Mouse (Mus musculus) neural tube, embryonic 13.5 days (tissue): ENCODE measurements at regions not wholly inside any gene's neighbourhood (a gene's known extent, or its start where the extent isn't known, plus 50 kb on each side); places are given as distances from the start of the nearest gene placed in this dataset.

ENCODE experiments used
- ATAC-seq: fragments of 200-750 bp; cut with Nextera tagmentation; 2 replicates; pipeline ENCODE4 v1.8.0; 2017; ENCODE audit warnings: low read depth, mild to moderate bottlenecking, moderate TSS enrichment, moderate library complexity
- H3K27ac ChIP-seq: fragments of 300-500 bp; sonication (generic); replicated peaks from 2 replicates; pipeline ENCODE4 v1.5.1; 2015; ENCODE audit warnings: moderate library complexity, mild to moderate bottlenecking, inconsistent platforms
- H3K27me3 ChIP-seq: fragments of 300-500 bp; sonication (generic); 2 replicates; pipeline ENCODE4 v1.6.1; 2015; ENCODE audit warnings: mild to moderate bottlenecking, inconsistent platforms
- H3K36me3 ChIP-seq: fragments of 300-500 bp; sonication (generic); 2 replicates; pipeline ENCODE4 v1.6.1; 2015; ENCODE audit warnings: mild to moderate bottlenecking, inconsistent platforms
- H3K4me1 ChIP-seq: fragments of 300-500 bp; sonication (generic); replicated peaks from 2 replicates; pipeline ENCODE4 v1.6.1; 2015; ENCODE audit warnings: inconsistent platforms
- H3K4me2 ChIP-seq: fragments of 300-500 bp; sonication (generic); 2 replicates; pipeline ENCODE4 v1.6.1; 2015; ENCODE audit warnings: inconsistent platforms, mild to moderate bottlenecking, moderate library complexity
- H3K4me3 ChIP-seq: fragments of 300-500 bp; sonication (generic); 2 replicates; pipeline ENCODE4 v1.5.1; 2015; ENCODE audit warnings: mild to moderate bottlenecking, inconsistent platforms
- H3K9ac ChIP-seq: fragments of 300-500 bp; sonication (generic); 2 replicates; pipeline ENCODE4 v1.6.1; 2015; ENCODE audit warnings: moderate library complexity, mild to moderate bottlenecking, inconsistent platforms
- H3K9me3 ChIP-seq: fragments of 300-500 bp; sonication (generic); 2 replicates; pipeline ENCODE4 v1.6.1; 2016; ENCODE audit warnings: inconsistent platforms
- WGBS: fragments of 180-500 bp; shearing (Covaris S2); methylation state at CpG from one replicate; pipeline ENCODE4 v1.1.7; 2015; 5-methylcytosine and 5-hydroxymethylcytosine counted together

GRCm38 (mm10) chr3:102386091-102386490, 83.6 kb upstream of the Ngf start:
- Histone ChIP-seq H3K4me1 (no peaks in the 10 kb centered on the region), H3K9ac (no peak overlapping the region), H3K27me3 (no peaks in the 10 kb centered on the region), H3K4me2 (no peak overlapping the region), H3K27ac (no peak overlapping the region), H3K36me3 (no peaks in the 10 kb centered on the region), H3K4me3 (no peak overlapping the region), H3K9me3 (no peaks in the 10 kb centered on the region)
- 88% methylated on average over 4 of the region's 4 CpGs for WGBS
- no peak for ATAC-seq

- Histone ChIP-seq H3K4me1 (no peaks in the 10 kb centered on the region), H3K4me2 (no peak overlapping the region), H3K27ac (no peak overlapping the region), H3K9ac (no peak overlapping the region), H3K27me3 (no peaks in the 10 kb centered on the region), H3K4me3 (no peak overlapping the region), H3K36me3 (no peaks in the 10 kb centered on the region), H3K9me3 (no peaks in the 10 kb centered on the region)
- 84% methylated on average over 2 of the region's 2 CpGs for WGBS
- ATAC-seq = no peak
These were observed 85.1 kb upstream of the Ngf start for GRCm38 (mm10) chr3:102384596-102384995.

GRCm38 (mm10) chr3:102383671-102384070, 86.0 kb upstream of the Ngf start:
- ATAC-seq = no peak
- no peak overlapping the region for H3K4me2 ChIP-seq
- H3K27ac ChIP-seq = no peak overlapping the region
- no peak overlapping the region for H3K4me3 ChIP-seq
- H3K4me1 ChIP-seq = no peaks in the 10 kb centered on the region
- H3K27me3 ChIP-seq = no peaks in the 10 kb centered on the region
- no peak overlapping the region for H3K9ac ChIP-seq
- no peaks in the 10 kb centered on the region for H3K36me3 ChIP-seq
- H3K9me3 ChIP-seq = no peaks in the 10 kb centered on the region
- 77% methylated on average over 8 of the region's 8 CpGs for WGBS

GRCm38 (mm10) chr3:102381683-102382082, 88.0 kb upstream of the Ngf start:
- no peaks in the 10 kb centered on the region for H3K9me3 ChIP-seq
- H3K9ac ChIP-seq = no peak overlapping the region
- ATAC-seq = no peak
- no peak overlapping the region for H3K27ac ChIP-seq
- no peaks in the 10 kb centered on the region for H3K4me1 ChIP-seq
- 90% methylated on average over 10 of the region's 10 CpGs for WGBS
- no peak overlapping the region for H3K4me2 ChIP-seq
- no peaks in the 10 kb centered on the region for H3K27me3 ChIP-seq
- H3K4me3 ChIP-seq = no peak overlapping the region
- H3K36me3 ChIP-seq = no peaks in the 10 kb centered on the region

- Histone ChIP-seq H3K27ac (no peak overlapping the region), H3K4me1 (no peaks in the 10 kb centered on the region), H3K36me3 (no peaks in the 10 kb centered on the region), H3K9ac (no peak overlapping the region), H3K4me3 (no peak overlapping the region), H3K4me2 (no peak overlapping the region), H3K27me3 (no peaks in the 10 kb centered on the region), H3K9me3 (no peaks in the 10 kb centered on the region)
- WGBS = 84% methylated on average over 5 of the region's 5 CpGs
- no peak for ATAC-seq
These were observed 95.2 kb upstream of the Ngf start for GRCm38 (mm10) chr3:102374381-102375060.

- no peak overlapping the region for H3K9ac ChIP-seq
- no peaks in the 10 kb centered on the region for H3K4me1 ChIP-seq
- no peak overlapping the region for H3K4me3 ChIP-seq
- no peak overlapping the region for H3K27ac ChIP-seq
- no peaks in the 10 kb centered on the region for H3K36me3 ChIP-seq
- 79% methylated on average over 8 of the region's 8 CpGs for WGBS
- no peak for ATAC-seq
- peaks cover 9% of the 10 kb centered on the region for H3K27me3 ChIP-seq
- no peaks in the 10 kb centered on the region for H3K9me3 ChIP-seq
- H3K4me2 ChIP-seq = no peak overlapping the region
These were observed 97.4 kb upstream of the Ngf start for GRCm38 (mm10) chr3:102372205-102372899.

- Histone ChIP-seq H3K27me3 (peaks cover 67% of the 10 kb centered on the region), H3K9me3 (no peaks in the 10 kb centered on the region), H3K36me3 (no peaks in the 10 kb centered on the region), H3K9ac (no peak overlapping the region), H3K4me2 (no peak overlapping the region), H3K27ac (no peak overlapping the region), H3K4me1 (no peaks in the 10 kb centered on the region), H3K4me3 (no peak overlapping the region)
- WGBS = 78% methylated on average over 6 of the region's 6 CpGs
- ATAC-seq = no peak
These were observed 103.5 kb upstream of the Ngf start for GRCm38 (mm10) chr3:102366188-102366587.

- no peaks in the 10 kb centered on the region for H3K36me3 ChIP-seq
- no peaks in the 10 kb centered on the region for H3K9me3 ChIP-seq
- H3K27ac ChIP-seq = no peak overlapping the region
- H3K4me3 ChIP-seq = no peak overlapping the region
- ATAC-seq = no peak
- H3K27me3 ChIP-seq = peaks cover 85% of the 10 kb centered on the region
- WGBS = 86% methylated on average over 5 of the region's 5 CpGs
- H3K9ac ChIP-seq = no peak overlapping the region
- no peaks in the 10 kb centered on the region for H3K4me1 ChIP-seq
- no peak overlapping the region for H3K4me2 ChIP-seq
These were observed 105.3 kb upstream of the Ngf start for GRCm38 (mm10) chr3:102364326-102364935.

- no peak overlapping the region for H3K4me2 ChIP-seq
- H3K27me3 ChIP-seq = peaks cover 97% of the 10 kb centered on the region
- no peak overlapping the region for H3K9ac ChIP-seq
- no peaks in the 10 kb centered on the region for H3K36me3 ChIP-seq
- H3K9me3 ChIP-seq = no peaks in the 10 kb centered on the region
- no peak overlapping the region for H3K4me3 ChIP-seq
- WGBS = 86% methylated on average over 9 of the region's 9 CpGs
- H3K4me1 ChIP-seq = no peaks in the 10 kb centered on the region
- H3K27ac ChIP-seq = no peak overlapping the region
- no peak for ATAC-seq
These were observed 108.9 kb upstream of the Ngf start for GRCm38 (mm10) chr3:102360732-102361280.

- ATAC-seq = no peak
- no peaks in the 10 kb centered on the region for H3K36me3 ChIP-seq
- peaks cover 99% of the 10 kb centered on the region for H3K27me3 ChIP-seq
- H3K4me2 ChIP-seq = no peak overlapping the region
- H3K4me1 ChIP-seq = no peaks in the 10 kb centered on the region
- WGBS = 93% methylated on average over 4 of the region's 4 CpGs
- no peaks in the 10 kb centered on the region for H3K9me3 ChIP-seq
- H3K27ac ChIP-seq = no peak overlapping the region
- no peak overlapping the region for H3K9ac ChIP-seq
- no peak overlapping the region for H3K4me3 ChIP-seq
These were observed 110.9 kb upstream of the Ngf start for GRCm38 (mm10) chr3:102358801-102359200.

GRCm38 (mm10) chr3:102357062-102357610, 112.6 kb upstream of the Ngf start:
- H3K4me2 ChIP-seq = no peak overlapping the region

GRCm38 (mm10) chr3:102355352-102355751, 114.4 kb upstream of the Ngf start:
- peaks cover 89% of the 10 kb centered on the region for H3K27me3 ChIP-seq
- no peak overlapping the region for H3K4me2 ChIP-seq
- H3K4me3 ChIP-seq = no peak overlapping the region
- no peaks in the 10 kb centered on the region for H3K36me3 ChIP-seq
- peaks cover 5% of the 10 kb centered on the region; the same call in 1 of the 2 replicates for H3K4me1 ChIP-seq
- no peak for ATAC-seq
- H3K27ac ChIP-seq = no peak overlapping the region
- no peak overlapping the region for H3K9ac ChIP-seq
- H3K9me3 ChIP-seq = no peaks in the 10 kb centered on the region
- WGBS = 93% methylated on average over 2 of the region's 2 CpGs

More at GRCm38 (mm10) chr3:102357062-102357610, 112.6 kb upstream of the Ngf start:
- no peak for ATAC-seq
- WGBS = 80% methylated on average over 7 of the region's 7 CpGs
- Histone ChIP-seq H3K27me3 (peaks cover 89% of the 10 kb centered on the region), H3K27ac (no peak overlapping the region), H3K9ac (no peak overlapping the region), H3K9me3 (no peaks in the 10 kb centered on the region), H3K4me3 (no peak overlapping the region), H3K36me3 (no peaks in the 10 kb centered on the region), H3K4me1 (peaks cover 5% of the 10 kb centered on the region; the same call in 1 of the 2 replicates)
